Mouse (Mus musculus) forebrain, embryonic 14.5 days (tissue): ENCODE results near the gene Slc36a3. TPM values are rescaled to one million over a fixed set of nuclear protein-coding genes. Genes with fewer than 3 reads are reported as not detected.

ENCODE experiments used
- ATAC-seq: fragments of 200-750 bp; cut with Nextera tagmentation; 2 replicates; pipeline ENCODE4 v1.8.0; 2017; ENCODE audit warnings: mild to moderate bottlenecking, moderate library complexity
- DNase-seq: peaks from one replicate; pipeline ENCODE4 v3.0.0-alpha.2; 2015; ENCODE audit warnings: low spot score
- H3K27ac ChIP-seq: fragments of 300-500 bp; sonication (generic); 2 replicates; pipeline ENCODE4 v1.5.1; 2014; ENCODE audit warnings: low read depth, mild to moderate bottlenecking, control low read depth, low read length, moderate library complexity
- H3K27me3 ChIP-seq: fragments of 300-500 bp; sonication (generic); replicated peaks from 2 replicates; pipeline ENCODE4 v1.6.1; 2014; ENCODE audit warnings: low read length, control low read depth, mixed read lengths; ENCODE audit not compliant: control insufficient read depth, insufficient read depth
- H3K36me3 ChIP-seq: fragments of 300-500 bp; sonication (generic); 2 replicates; pipeline ENCODE4 v1.6.1; 2014; ENCODE audit warnings: low read length, control low read depth; ENCODE audit not compliant: control insufficient read depth, insufficient read depth
- H3K4me1 ChIP-seq: fragments of 300-500 bp; sonication (generic); 2 replicates; pipeline ENCODE4 v1.6.1; 2014; ENCODE audit warnings: antibody characterized with exemption, low read length, control low read depth; ENCODE audit not compliant: control insufficient read depth, insufficient read depth
- H3K4me2 ChIP-seq: fragments of 300-500 bp; sonication (generic); 2 replicates; pipeline ENCODE4 v1.6.1; 2014; ENCODE audit warnings: mild to moderate bottlenecking, control low read depth, low read length
- H3K4me3 ChIP-seq: fragments of 300-500 bp; sonication (generic); 2 replicates; pipeline ENCODE4 v1.5.1; 2014; ENCODE audit warnings: low read depth, low read length, control low read depth
- H3K9ac ChIP-seq: fragments of 300-500 bp; sonication (generic); 2 replicates; pipeline ENCODE4 v1.6.1; 2014; ENCODE audit warnings: mild to moderate bottlenecking, low read length, control low read depth, moderate library complexity
- H3K9me3 ChIP-seq: fragments of 300-500 bp; sonication (generic); replicated peaks from 2 replicates; pipeline ENCODE4 v1.6.1; 2016; ENCODE audit warnings: low read length, control low read depth, mixed read lengths; ENCODE audit not compliant: control insufficient read depth
- WGBS: fragments of 180-500 bp; shearing (Covaris S2); extraction: QIAGEN DNeasy Blood & Tissue Kit; methylation state at CpG from one replicate; pipeline ENCODE4 v1.1.7; 2014; 5-methylcytosine and 5-hydroxymethylcytosine counted together
- polyA plus RNA-seq: library from polyadenylated mRNA; unstranded; fragments of >200 nt; fragmentation: Nextera tagmentation; extraction: Ambion mirVana; gene quantifications from 2 replicates; pipeline ENCODE4 v1.2.1, GENCODE M21; 2014

Gene Slc36a3
- polyA plus RNA-seq, 1 experiment from 2014 or later = not detected

- DNase-seq (no peak), ATAC-seq (no peak)
- 83% methylated on average over 6 of the region's 6 CpGs for WGBS
Observed at GRCm38 (mm10) chr11:55155070-55155421, 3.5 kb upstream of the Slc36a3 start.

DNA sequence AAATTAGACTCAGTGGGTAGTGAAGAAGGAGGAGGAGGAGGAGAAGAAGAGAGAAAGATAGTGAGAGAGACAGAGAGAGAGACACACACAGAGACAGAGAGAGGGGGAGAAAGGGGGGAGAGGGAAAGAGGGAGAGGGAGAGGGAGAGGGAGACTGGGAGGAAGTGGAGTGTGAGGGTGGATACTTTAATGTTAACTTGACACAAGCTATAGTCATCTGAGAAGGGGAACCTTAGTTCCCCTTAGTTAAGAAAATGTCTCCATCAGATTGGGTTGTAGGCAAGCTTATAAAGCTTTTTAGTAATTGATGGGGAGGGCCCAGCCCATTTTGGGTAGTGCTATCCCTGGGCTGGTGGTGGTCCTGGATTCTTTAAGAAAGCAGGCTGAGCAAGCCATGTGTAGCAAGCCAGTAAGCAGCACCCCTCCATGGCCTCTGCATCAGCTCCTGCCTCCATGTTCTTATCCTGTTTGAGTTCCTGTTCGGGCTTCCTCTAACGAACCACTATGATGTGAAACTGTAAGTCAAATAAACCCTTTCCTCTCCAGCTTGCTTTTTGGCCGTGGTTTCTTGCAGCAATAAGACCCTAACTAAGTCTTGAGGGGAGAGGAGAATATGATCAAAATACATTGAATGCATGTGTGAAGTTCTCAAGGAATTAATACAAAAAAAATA lies 3.0 kb upstream of the Slc36a3 start:
- no peaks in the 10 kb centered on the region for H3K36me3 ChIP-seq
- no peak overlapping the region for H3K4me2 ChIP-seq
- no peaks in the 10 kb centered on the region for H3K4me1 ChIP-seq
- ATAC-seq = no peak
- no peak overlapping the region for H3K9ac ChIP-seq
- no peaks in the 10 kb centered on the region for H3K9me3 ChIP-seq
- DNase-seq = no peak
- no peaks in the 10 kb centered on the region for H3K27me3 ChIP-seq
- no peak overlapping the region for H3K27ac ChIP-seq
- H3K4me3 ChIP-seq = no peak overlapping the region
- 56% methylated on average over 3 of the region's 3 CpGs for WGBS

More at GRCm38 (mm10) chr11:55155070-55155421, 3.5 kb upstream of the Slc36a3 start:
- H3K4me1 ChIP-seq = no peaks in the 10 kb centered on the region
- no peaks in the 10 kb centered on the region for H3K36me3 ChIP-seq
- no peak overlapping the region for H3K4me3 ChIP-seq
- no peak overlapping the region for H3K27ac ChIP-seq
- H3K27me3 ChIP-seq = no peaks in the 10 kb centered on the region
- H3K9ac ChIP-seq = no peak overlapping the region
- no peaks in the 10 kb centered on the region for H3K9me3 ChIP-seq
- no peak overlapping the region for H3K4me2 ChIP-seq

DNA sequence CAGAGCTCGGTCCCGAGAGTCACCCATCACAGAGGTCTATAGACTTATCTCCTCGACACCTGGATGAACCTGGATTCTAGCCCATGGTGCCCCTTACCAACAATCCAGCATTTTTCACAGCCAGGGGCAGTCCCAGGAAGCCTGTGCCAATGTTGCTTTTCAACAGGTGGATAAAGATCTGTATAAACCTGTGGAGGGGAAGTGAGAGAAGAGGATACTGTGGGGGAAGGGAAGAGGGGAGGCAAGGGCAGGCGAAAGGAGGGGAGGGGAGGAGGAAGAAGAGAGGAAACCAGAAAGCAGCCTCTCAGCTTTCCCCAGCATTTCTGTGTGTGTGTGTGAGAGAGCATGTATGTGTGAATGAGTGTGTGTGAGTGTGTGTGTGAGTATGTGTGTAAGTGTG lies 3.0 kb downstream of the Slc36a3 start:
- 84% methylated on average over 4 of the region's 4 CpGs for WGBS
- Histone ChIP-seq H3K4me3 (no peak overlapping the region), H3K36me3 (no peaks in the 10 kb centered on the region), H3K9me3 (no peaks in the 10 kb centered on the region), H3K27ac (no peak overlapping the region), H3K4me2 (no peak overlapping the region), H3K4me1 (no peaks in the 10 kb centered on the region), H3K9ac (no peak overlapping the region), H3K27me3 (no peaks in the 10 kb centered on the region)
- ATAC-seq (no peak), DNase-seq (no peak)

DNA sequence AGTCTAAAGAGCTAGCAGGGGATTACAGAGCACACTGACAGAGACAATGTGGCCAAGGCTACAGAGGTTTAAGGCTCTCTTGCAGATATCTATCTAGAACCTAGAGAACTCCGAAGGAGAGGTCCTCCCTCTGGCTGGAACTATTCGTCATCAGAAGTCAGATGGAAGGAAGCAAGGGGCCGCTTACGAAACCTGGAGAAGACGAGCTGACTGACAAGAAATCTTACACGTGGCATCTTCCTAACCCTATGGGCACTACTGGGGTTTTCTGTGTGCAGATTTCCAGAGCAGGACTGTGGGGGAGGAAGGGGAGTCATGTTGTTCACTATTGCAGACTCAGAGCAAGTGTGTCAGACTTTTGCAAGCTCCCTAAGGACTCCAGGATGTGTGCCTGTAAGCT lies 4.1 kb downstream of the Slc36a3 start:
- Histone ChIP-seq H3K4me2 (no peak overlapping the region), H3K36me3 (no peaks in the 10 kb centered on the region), H3K4me1 (no peaks in the 10 kb centered on the region), H3K9ac (no peak overlapping the region), H3K27ac (no peak overlapping the region), H3K9me3 (no peaks in the 10 kb centered on the region), H3K4me3 (no peak overlapping the region), H3K27me3 (no peaks in the 10 kb centered on the region)
- WGBS = 58% methylated on average over 6 of the region's 6 CpGs
- no peak for ATAC-seq
- DNase-seq = no peak

- Histone ChIP-seq H3K27ac (no peak overlapping the region), H3K9ac (no peak overlapping the region), H3K4me3 (no peak overlapping the region), H3K27me3 (no peaks in the 10 kb centered on the region), H3K4me1 (no peaks in the 10 kb centered on the region), H3K4me2 (no peak overlapping the region), H3K9me3 (no peaks in the 10 kb centered on the region), H3K36me3 (no peaks in the 10 kb centered on the region)
- WGBS = 48% methylated on average over 1 of the region's 1 CpGs
- ATAC-seq (no peak), DNase-seq (no peak)
Observed at GRCm38 (mm10) chr11:55146855-55147254, 4.7 kb downstream of the Slc36a3 start.

DNA sequence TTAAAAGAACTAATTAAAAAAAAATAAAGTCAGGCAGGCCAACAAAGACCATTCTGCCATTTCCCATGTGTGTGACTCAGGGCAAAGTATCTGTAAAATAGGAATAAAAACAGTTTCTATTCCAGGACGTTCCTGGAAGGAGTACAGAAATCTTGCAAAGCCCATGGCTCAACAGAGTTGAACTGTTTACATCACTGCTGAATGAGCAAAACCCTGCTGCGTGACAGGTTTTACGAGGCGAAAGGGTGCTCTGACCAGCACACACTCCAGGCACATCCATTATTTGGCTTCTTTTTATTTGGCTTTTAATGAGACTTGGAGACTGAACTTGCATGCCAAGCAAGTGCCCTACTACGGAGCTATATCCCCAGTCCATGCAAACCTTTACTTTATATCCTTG lies 7.5 kb downstream of the Slc36a3 start:
- no peak for ATAC-seq
- Histone ChIP-seq H3K4me2 (no peak overlapping the region), H3K9me3 (no peaks in the 10 kb centered on the region), H3K4me1 (no peaks in the 10 kb centered on the region), H3K36me3 (no peaks in the 10 kb centered on the region), H3K4me3 (no peak overlapping the region), H3K27ac (no peak overlapping the region), H3K27me3 (no peaks in the 10 kb centered on the region), H3K9ac (no peak overlapping the region)
- 60% methylated on average over 5 of the region's 5 CpGs for WGBS
- DNase-seq = no peak

- no peak for ATAC-seq
- Histone ChIP-seq H3K27me3 (no peaks in the 10 kb centered on the region), H3K9ac (no peak overlapping the region)
Observed at GRCm38 (mm10) chr11:55141502-55141901, 10.0 kb downstream of the Slc36a3 start.

DNA sequence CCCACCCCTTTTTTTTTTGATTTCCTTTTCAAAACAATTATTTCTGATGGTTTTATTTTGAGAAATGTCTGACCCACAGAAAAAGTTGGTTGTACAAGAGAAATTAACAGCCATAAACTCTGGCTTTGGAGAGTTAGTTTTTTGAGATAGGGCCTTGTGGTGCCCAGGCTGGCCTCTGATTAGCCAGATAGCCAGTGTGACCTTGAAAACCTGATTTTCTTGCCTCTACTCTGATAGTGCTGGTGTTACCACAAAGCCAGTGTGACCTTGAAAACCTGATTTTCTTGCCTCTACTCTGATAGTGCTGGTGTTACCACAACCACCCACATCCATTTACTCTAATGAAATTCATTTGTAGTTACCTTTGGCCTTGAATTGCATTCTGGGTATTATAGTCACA lies 13.9 kb downstream of the Slc36a3 start:
- no peaks in the 10 kb centered on the region for H3K36me3 ChIP-seq
- DNase-seq (no peak), ATAC-seq (no peak)
- no peaks in the 10 kb centered on the region for H3K9me3 ChIP-seq
- H3K27me3 ChIP-seq = no peaks in the 10 kb centered on the region
- no peak overlapping the region for H3K4me2 ChIP-seq
- H3K27ac ChIP-seq = no peak overlapping the region
- no peak overlapping the region for H3K9ac ChIP-seq
- H3K4me3 ChIP-seq = no peak overlapping the region
- H3K4me1 ChIP-seq = no peaks in the 10 kb centered on the region

More at GRCm38 (mm10) chr11:55141502-55141901, 10.0 kb downstream of the Slc36a3 start:
- H3K4me2 ChIP-seq = no peak overlapping the region
- no peak for DNase-seq
- WGBS = 83% methylated on average over 4 of the region's 4 CpGs
- H3K9me3 ChIP-seq = no peaks in the 10 kb centered on the region
- no peaks in the 10 kb centered on the region for H3K36me3 ChIP-seq
- no peak overlapping the region for H3K27ac ChIP-seq
- H3K4me1 ChIP-seq = no peaks in the 10 kb centered on the region
- H3K4me3 ChIP-seq = no peak overlapping the region

DNA sequence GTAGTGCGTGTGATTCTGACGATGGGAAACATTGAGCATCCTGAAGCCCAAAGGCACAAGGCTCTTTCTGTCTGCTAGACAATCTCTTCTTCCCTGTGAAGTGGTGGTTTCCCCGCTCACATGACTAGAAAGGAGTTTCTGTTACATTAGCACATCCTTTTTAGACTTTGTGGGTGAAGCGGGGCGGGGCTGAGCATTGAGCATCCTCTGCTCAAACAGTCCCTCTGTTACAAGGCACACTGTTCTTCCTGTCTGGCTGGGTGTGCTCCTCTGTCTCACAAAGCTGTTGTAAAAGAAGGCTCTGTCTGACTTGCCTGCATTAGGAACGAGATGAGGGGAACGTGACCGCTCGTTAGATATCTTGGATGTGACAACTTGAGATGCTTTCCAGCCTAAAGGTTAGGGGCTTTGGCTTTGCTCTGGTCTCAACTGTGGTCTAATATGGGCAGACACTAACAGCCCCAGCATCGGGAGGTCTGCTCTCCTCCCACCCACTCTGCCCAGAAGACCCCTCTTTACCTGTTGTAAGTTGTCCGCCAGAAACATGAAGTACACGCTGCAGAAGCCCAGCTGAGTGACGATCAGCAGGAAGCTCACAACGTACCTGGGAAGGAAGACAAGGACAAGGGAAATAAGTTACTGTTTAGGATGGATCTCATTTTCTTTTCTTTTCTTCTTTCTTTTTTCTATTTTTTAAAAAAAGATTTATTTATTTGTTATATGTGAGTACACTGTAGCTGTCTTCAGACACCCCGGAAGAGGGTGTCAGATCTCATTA lies 14.5 kb downstream of the Slc36a3 start:
- H3K27ac ChIP-seq = no peak overlapping the region
- no peak for ATAC-seq
- H3K27me3 ChIP-seq = no peaks in the 10 kb centered on the region
- H3K4me2 ChIP-seq = no peak overlapping the region
- H3K36me3 ChIP-seq = no peaks in the 10 kb centered on the region
- no peaks in the 10 kb centered on the region for H3K4me1 ChIP-seq
- DNase-seq = no peak
- WGBS = 77% methylated on average over 15 of the region's 15 CpGs
- no peak overlapping the region for H3K9ac ChIP-seq
- no peaks in the 10 kb centered on the region for H3K9me3 ChIP-seq
- no peak overlapping the region for H3K4me3 ChIP-seq
